Mouse (Mus musculus) bone marrow, adult 2 months (tissue): ENCODE measurements at regions not wholly inside any gene's neighbourhood (a gene's known extent, or its start where the extent isn't known, plus 50 kb on each side); places are given as distances from the start of the nearest gene placed in this dataset.

Experiments used
- H3K27ac ChIP-seq: fragments of 200-500 bp; 2 replicates; pipeline ENCODE4 v1.5.1; 2012; ENCODE audit warnings: low read depth, mild to moderate bottlenecking, control low read depth, inconsistent platforms, low read length; ENCODE audit not compliant: control insufficient read depth, poor library complexity, insufficient read depth
- H3K4me1 ChIP-seq: fragments of 200-500 bp; 2 replicates; pipeline ENCODE4 v1.6.1; 2011; ENCODE audit warnings: low read length; ENCODE audit not compliant: control insufficient read depth, insufficient read depth
- H3K4me3 ChIP-seq: fragments of 200-500 bp; replicated peaks from 2 replicates; pipeline ENCODE3; 2011; ENCODE audit warnings: mild to moderate bottlenecking, low read depth, low read length, control low read depth; ENCODE audit not compliant: control insufficient read depth
- CTCF ChIP-seq: fragments of 200-500 bp; IDR thresholded peaks from 2 replicates; pipeline ENCODE4 v1.5.1; 2011; ENCODE audit warnings: low read length, control low read depth; ENCODE audit not compliant: control insufficient read depth, insufficient read depth
- POLR2A ChIP-seq: fragments of 200-500 bp; IDR thresholded peaks from 2 replicates; pipeline ENCODE4 v1.6.1; 2011; ENCODE audit warnings: low read depth, mild to moderate bottlenecking, control low read depth, low read length, borderline replicate concordance; ENCODE audit not compliant: control insufficient read depth
- WGBS: fragments of 180-500 bp; shearing (Covaris S2); methylation state at CpG from one replicate; pipeline ENCODE4 v1.1.7; 2018; 5-methylcytosine and 5-hydroxymethylcytosine counted together

- Histone ChIP-seq H3K4me1 (no peaks in the 10 kb centered on the region), H3K27ac (no peak overlapping the region), H3K4me3 (no peak overlapping the region)
- no peak for TF ChIP-seq CTCF
- TF ChIP-seq POLR2A = no peak
- WGBS = 88% methylated on average over 10 of the region's 10 CpGs
These were observed 70.4 kb upstream of the Ppara start for GRCm38 (mm10) chr15:85664432-85664828.

DNA sequence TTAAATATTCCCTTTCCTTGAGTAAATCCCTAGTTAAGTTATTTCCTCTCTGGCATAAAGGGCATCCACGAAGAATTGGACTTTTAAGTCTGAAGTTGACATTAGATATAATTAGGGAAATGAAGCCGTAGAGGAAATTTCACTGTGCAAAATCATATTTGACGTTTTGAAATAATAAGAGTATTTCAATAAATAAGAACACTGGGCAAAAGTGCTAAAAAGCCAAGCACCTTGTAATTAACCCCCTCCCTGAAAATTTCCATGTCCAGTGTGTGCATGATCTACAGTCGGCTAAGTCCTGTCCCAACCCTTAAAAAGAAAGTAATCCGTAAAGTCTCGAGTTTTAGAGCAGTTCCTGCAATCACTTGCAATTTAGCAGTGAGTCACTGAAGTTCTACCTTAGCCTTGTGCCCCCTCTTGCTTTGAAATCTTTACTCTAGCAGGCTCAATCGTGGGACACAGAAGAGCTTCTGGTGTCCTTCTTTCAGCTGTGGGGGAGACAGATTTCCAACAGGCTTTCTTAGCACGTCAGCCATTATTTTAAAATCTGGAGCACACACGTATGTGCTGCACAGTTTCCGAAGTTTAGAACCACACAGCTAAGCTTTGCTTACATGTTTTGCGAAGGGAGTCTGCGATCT lies 69.5 kb upstream of the Ppara start:
- no peak for TF ChIP-seq CTCF
- TF ChIP-seq POLR2A = no peak
- no peak overlapping the region for H3K27ac ChIP-seq
- no peaks in the 10 kb centered on the region for H3K4me1 ChIP-seq
- no peak overlapping the region for H3K4me3 ChIP-seq
- 78% methylated on average over 12 of the region's 12 CpGs for WGBS

- H3K4me3 ChIP-seq = no peak overlapping the region
- 74% methylated on average over 9 of the region's 9 CpGs for WGBS
- H3K27ac ChIP-seq = peak overlapping the region; percentile 48; the same call in 1 of the 2 replicates
- H3K4me1 ChIP-seq = no peaks in the 10 kb centered on the region
- no peak for TF ChIP-seq CTCF
- no peak for TF ChIP-seq POLR2A
These were observed 68.3 kb upstream of the Ppara start for GRCm38 (mm10) chr15:85666496-85666895.

DNA sequence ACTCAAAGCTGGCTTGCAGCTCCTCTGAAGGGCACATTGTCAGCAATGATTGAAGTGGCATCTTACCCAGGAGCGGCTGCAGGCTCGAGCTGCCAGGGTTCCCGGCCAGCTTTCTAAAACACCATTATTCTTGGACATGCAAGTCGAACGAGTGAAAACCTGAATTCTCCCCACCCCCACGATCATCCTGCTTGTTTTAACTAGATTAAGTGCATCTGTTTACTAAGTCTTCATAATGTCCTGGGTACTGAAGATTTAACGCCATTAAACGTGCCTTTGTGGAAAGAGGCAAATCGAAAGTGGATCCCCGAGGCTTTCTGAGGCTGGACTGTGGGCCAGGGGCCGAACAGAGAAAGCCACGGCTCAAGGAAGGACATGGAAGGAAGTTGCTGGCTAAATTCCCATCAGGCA lies 67.4 kb upstream of the Ppara start:
- Histone ChIP-seq H3K4me3 (peak overlapping the region; percentile 1), H3K4me1 (no peaks in the 10 kb centered on the region), H3K27ac (no peak overlapping the region)
- WGBS = 68% methylated on average over 12 of the region's 12 CpGs
- no peak for TF ChIP-seq CTCF
- no peak for TF ChIP-seq POLR2A

GRCm38 (mm10) chr15:85667906-85668590 lies 66.7 kb upstream of the Ppara start:
- H3K4me3 ChIP-seq = no peak overlapping the region
- TF ChIP-seq POLR2A (no peak), CTCF (no peak)
- no peak overlapping the region for H3K27ac ChIP-seq
- 76% methylated on average over 7 of the region's 7 CpGs for WGBS
- H3K4me1 ChIP-seq = no peaks in the 10 kb centered on the region

GRCm38 (mm10) chr15:85668871-85669651 lies 65.7 kb upstream of the Ppara start:
- Histone ChIP-seq H3K4me3 (peak overlapping the region; percentile 45), H3K27ac (peak overlapping the region; percentile 59), H3K4me1 (no peaks in the 10 kb centered on the region)
- 26% methylated on average over 9 of the region's 9 CpGs for WGBS
- TF ChIP-seq POLR2A (no peak), CTCF (no peak)

DNA sequence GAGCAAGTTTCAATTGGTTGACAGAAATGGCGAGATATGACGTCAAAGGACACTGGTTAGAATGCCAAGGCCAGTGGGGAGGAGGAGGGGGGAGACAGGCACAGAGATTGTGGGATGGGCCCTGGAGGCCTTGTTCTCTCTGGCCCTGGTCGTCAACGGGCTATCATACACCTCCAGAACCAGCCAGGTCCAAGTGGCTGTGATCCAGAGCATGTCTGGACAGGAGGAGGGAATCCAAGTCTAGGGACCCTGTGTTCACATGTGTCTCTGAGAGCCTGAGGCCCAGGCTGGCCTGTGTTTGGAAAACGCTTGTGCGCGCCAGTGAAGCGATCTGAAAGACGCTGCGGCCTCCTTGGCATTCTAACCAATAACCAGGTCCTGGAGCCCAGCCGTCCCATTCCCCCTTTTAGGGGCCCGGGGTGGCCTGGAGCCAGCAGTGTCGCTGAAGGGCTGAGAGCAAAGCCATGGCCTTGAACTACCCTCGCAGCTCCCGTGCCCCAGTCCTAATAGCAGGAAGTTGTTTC lies 65.1 kb upstream of the Ppara start:
- peak overlapping the region; percentile 56 for H3K4me3 ChIP-seq
- WGBS = 14% methylated on average over 15 of the region's 15 CpGs
- no peaks in the 10 kb centered on the region for H3K4me1 ChIP-seq
- TF ChIP-seq CTCF (no peak), POLR2A (no peak)
- H3K27ac ChIP-seq = peak overlapping the region; percentile 76
